Mouse (Mus musculus) spleen, embryonic (tissue): Measurements from ENCODE around the gene Arg1.

Experiments used
- CTCF ChIA-PET: fragments of 350-600 bp; sonication (Branson Sonifier 250); formaldehyde crosslinking; loops from one replicate; lab custom pipeline; 2022; lab: Charles Lee

Gene Arg1

DNA sequence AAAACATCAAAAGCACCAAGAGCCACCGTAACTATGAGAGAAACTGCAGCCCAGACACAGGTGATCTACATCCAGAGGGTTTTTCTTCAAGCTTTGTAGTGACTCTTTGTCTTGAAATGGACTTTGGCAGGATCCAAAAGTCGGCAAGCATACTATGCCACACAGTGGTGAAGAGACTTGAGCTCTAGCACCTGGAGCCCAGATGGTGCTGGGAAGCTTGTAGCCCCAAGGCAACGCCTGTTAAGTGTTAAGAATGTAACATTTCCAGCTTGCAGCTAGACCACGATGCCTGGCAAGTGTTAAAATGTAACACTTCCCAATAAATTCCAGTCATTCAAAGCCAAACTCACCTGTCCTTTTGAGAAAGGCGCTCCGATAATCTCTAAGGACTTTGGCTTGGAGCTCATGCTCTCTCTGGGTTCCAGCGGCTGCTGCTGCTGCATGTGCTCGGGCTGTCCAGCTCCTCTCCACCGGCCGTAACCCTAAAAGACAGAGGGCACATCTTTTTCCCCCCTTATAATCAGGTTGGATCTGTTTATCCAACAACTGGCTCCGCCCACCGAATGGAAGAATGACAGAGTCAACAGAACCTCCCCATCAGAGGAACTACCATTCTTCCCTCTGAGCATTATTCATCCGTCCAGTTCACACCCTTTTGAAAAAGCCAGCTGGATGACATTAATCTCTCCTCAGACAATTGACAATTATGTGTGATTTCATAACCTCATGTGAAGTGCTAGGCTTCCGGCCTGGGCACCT, at the start of gene Arg1:
Arg1 (minus strand) TSS at position 523 of the 759 bp plus-strand sequence.
- CTCF ChIA-PET: interaction anchor here (0.6 kb wide), 1 partner anchor 15 kb away, joined by 7 read pairs; no protein-coding TSS in a partner anchor

GRCm38 (mm10) chr10:24973845-24974514, 46.7 kb upstream of the Arg1 start:
- CTCF ChIA-PET: no interaction called here

GRCm38 (mm10) chr10:24973385-24973784, 46.1 kb upstream of the Arg1 start:
- CTCF ChIA-PET: no interaction called here

GRCm38 (mm10) chr10:24972923-24973322, 45.6 kb upstream of the Arg1 start:
- CTCF ChIA-PET: no interaction called here

DNA sequence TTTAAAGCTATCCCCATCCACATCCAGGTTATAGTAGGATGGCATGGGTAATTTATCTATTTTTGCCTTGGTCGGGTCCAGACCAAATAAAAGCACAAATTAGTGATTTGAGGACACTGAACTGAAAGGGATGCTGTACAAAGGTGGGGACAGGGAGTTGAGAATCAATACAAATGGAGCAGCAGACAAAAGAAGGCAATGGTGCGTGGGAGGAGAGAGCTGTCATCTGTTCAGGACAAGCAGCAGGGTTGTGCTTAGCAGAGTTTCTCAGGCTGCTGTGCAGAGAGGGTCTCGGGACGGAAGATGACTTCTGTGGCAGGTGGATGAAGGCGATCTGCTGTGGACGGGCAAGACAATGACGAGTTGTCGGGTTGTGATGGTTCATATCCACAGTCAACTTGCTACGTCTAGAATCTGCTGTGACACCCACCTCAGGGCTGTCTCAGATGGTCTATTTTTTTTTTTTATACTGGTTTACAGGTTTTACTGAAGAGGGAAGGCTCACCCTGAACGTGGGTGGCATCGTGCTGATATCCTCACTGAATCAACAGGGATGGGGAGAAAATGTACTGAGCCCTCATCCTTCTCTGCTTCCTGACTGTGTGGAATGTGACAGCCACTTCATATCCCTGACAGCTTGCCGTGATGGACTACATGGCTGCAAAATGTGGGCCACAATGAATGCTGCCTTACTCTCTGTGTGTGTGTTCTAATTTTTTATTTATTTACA, 38.7 kb upstream of the Arg1 start:
- CTCF ChIA-PET: no interaction called here

- CTCF ChIA-PET: no interaction called here
Measured at GRCm38 (mm10) chr10:24961889-24962288, 34.6 kb upstream of the Arg1 start.

- CTCF ChIA-PET: no interaction called here
Measured at GRCm38 (mm10) chr10:24961112-24961511, 33.8 kb upstream of the Arg1 start.

GRCm38 (mm10) chr10:24959043-24959916, 32.0 kb upstream of the Arg1 start:
- CTCF ChIA-PET: interaction anchor here (0.6 kb wide), 1 partner anchor 1341 kb away, joined by 3 read pairs; no protein-coding TSS in a partner anchor

DNA sequence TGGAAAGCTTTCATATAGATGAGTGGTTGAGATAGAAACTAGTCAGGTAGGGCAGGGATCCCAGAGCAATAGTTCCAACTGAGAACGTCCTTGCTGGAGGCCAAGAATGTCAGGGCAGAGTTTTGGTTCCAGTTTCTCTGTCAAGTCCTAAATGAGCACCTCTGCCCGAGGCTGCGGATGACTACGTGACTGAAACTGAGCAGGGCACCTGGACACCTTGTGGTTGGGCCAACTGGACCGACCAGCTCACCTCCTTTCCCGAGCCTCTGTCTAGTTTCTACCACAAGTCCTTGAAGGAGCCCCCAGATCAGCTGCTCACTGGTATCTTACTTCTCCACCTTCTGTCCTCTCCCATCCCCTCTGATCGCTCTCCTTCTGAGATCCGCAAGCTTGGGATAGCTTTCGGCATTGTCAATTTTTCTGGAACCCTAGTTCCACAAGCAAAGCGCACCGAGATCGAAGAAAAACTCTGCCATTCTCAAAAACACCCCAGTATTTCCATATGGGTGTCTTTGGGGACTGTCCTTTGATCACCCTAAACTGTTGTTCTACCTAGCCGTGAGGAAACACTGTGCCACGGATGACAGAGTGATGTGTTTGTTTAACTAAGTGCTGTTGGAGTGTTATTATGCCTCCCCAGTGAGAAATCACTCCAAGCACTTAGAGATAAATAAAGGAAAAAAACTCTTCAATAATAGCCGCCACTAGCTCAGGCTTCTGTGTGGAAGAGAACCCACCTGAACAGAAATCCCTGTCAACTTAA, 31.2 kb upstream of the Arg1 start:
- CTCF ChIA-PET: no interaction called here

GRCm38 (mm10) chr10:24953876-24954275, 26.6 kb upstream of the Arg1 start:
- CTCF ChIA-PET: no interaction called here

DNA sequence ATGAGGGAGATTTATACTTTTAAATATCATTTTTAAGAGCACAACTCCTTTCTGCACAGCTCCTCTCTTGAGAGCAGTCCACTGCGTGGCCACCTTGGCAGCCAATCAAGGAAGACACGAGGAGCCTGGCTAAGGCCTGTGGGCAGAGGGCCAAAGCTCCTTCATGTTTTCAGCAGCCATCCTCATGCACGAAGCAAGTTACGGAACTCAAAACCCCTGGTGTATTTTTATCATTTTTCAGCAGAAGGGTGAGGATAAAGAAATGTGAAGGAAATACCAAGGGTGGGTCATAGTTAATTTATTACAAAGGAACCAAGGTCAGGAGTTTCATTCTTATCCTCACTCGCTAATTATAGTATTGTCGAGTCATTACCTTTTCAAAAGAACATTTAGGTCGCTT, 25.3 kb upstream of the Arg1 start:
- CTCF ChIA-PET: no interaction called here

- CTCF ChIA-PET: no interaction called here
Measured at GRCm38 (mm10) chr10:24951575-24951974, 24.3 kb upstream of the Arg1 start.

DNA sequence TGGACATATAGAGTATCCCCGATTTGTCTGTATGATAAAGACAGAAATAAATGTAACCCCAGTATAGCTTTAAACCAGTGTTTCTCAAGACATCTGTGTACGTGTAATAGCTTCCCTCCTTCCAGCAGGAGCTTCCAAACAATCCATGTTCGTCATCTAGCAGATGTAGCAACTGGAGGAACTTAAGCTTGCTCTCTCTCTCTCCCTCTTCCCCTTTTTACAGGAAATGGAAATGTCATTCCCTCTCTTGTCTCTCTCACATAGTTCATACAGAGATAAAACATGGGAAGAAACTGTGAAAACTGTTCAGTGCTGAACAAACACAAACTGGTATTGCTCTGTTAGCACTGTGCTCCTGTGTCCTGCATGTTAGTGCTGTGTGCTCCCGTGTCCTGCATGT, 22.9 kb upstream of the Arg1 start:
- CTCF ChIA-PET: no interaction called here

DNA sequence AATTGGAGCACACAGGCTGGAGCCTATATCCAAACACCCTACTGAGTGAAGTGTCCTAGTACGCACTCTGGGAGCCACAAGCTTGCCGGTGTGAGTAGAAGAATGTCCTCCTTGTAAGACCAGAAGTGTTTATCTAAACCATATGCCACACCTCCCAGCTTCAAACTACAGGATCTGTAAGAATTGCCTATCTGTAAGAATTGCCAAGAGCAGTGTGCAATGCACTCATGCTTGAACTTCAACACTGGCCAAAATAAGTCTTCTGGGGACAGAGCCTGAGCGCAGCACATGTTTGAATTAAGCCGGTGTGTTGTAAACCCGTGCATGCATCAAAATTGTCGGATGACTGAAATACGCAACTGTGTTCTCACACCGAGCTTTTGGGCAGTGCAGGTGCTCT, 21.0 kb upstream of the Arg1 start:
- CTCF ChIA-PET: no interaction called here

GRCm38 (mm10) chr10:24947871-24948270, 20.6 kb upstream of the Arg1 start:
- CTCF ChIA-PET: no interaction called here

DNA sequence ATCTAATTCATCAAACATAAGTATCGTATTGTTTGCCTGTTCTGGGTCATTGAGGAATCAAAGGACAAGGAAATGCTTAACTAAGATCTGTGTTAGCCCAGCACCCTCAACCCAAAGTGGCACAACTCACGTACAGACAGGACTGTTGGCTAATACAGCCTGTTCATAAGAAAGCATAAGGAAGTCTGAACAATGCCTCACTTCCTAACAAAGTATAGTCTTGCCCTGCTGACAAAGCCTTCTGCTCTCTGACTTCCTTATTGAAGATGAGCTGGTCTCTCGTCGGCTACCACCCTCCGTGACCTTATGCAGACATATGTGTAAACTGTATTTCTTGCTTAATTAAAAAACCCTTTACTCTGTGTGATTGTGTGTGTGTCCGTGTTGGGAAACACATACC, 2.9 kb upstream of the Arg1 start:
- CTCF ChIA-PET: no interaction called here

- CTCF ChIA-PET: no interaction called here
Measured at GRCm38 (mm10) chr10:24928072-24928471, 788 bp upstream of the Arg1 start.

- CTCF ChIA-PET: interaction anchor here (0.6 kb wide), 1 partner anchor 15 kb away, joined by 7 read pairs; no protein-coding TSS in a partner anchor
Measured at GRCm38 (mm10) chr10:24926380-24926779, 904 bp downstream of the Arg1 start.

DNA sequence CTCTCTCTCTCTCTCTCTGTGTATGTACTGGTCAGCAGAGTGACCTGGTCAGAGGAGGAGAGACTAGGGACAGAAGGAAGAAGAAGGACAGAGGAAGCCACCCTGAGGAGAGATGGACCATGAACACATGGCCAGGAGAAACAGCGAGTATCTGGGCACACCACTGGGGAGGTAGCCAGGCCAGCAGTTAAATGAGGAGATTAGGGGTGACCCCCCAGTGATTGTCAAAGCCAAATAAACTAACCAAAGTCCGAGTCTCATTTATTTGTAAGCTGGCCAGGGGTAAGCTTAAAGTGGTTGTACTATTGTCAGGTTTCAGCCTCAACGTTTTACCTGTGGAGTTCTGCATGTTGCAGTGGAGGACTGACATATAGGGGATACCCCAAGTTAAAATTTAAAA, 3.0 kb downstream of the Arg1 start:
- CTCF ChIA-PET: no interaction called here

GRCm38 (mm10) chr10:24922977-24923376, 4.3 kb downstream of the Arg1 start:
- CTCF ChIA-PET: no interaction called here

DNA sequence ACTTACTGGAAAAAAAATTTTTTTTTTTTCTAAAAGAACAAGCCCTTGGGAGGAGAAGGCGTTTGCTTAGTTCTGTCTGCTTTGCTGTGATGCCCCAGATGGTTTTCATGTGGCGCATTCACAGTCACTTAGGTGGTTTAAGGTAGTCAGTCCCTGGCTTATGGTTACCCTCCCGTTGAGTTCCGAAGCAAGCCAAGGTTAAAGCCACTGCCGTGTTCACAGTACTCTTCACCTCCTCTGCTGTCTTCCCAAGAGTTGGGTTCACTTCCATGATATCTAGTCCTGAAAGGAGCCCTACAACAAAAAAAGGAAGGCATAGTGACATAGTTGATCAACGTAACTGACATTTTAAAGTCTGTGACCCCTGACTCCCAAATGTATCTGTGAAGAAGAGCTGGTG, 11.8 kb downstream of the Arg1 start:
- CTCF ChIA-PET: no interaction called here
